Mouse (Mus musculus) kidney, postnatal 10 days (tissue): Measurements from ENCODE around the gene Dohh.

ENCODE experiments used
- DNase-seq: peaks from one replicate; pipeline ENCODE4 v3.0.0; 2021; ENCODE audit warnings: mixed read lengths

The Dohh gene

GRCm38 (mm10) chr10:81405588-81406201 lies 21.5 kb downstream of the Dohh start:
- peak; percentile 80 for DNase-seq

- DNase-seq: no peak
Observed at GRCm38 (mm10) chr10:81406504-81407440, 22.5 kb downstream of the Dohh start.

- DNase-seq: peak; percentile 87
Observed at GRCm38 (mm10) chr10:81407539-81408423, 23.6 kb downstream of the Dohh start.

GRCm38 (mm10) chr10:81408424-81408729 lies 24.1 kb downstream of the Dohh start:
- no peak for DNase-seq

- peak; percentile 94 for DNase-seq
Observed at GRCm38 (mm10) chr10:81408871-81409291, 24.7 kb downstream of the Dohh start.

- no peak for DNase-seq
Observed at GRCm38 (mm10) chr10:81409330-81409729, 25.1 kb downstream of the Dohh start.

- no peak for DNase-seq
Observed at GRCm38 (mm10) chr10:81410350-81410749, 26.1 kb downstream of the Dohh start.

GRCm38 (mm10) chr10:81410981-81411380 lies 26.8 kb downstream of the Dohh start:
- peak; percentile 71 for DNase-seq

- DNase-seq: peak; percentile 91
Observed at GRCm38 (mm10) chr10:81411471-81412400, 27.5 kb downstream of the Dohh start.

GRCm38 (mm10) chr10:81412586-81413309 lies 28.5 kb downstream of the Dohh start:
- DNase-seq: no peak

- DNase-seq: peak; percentile 96
Observed at GRCm38 (mm10) chr10:81413310-81414261, 29.4 kb downstream of the Dohh start.

GRCm38 (mm10) chr10:81414682-81415081 lies 30.5 kb downstream of the Dohh start:
- peak; percentile 78 for DNase-seq

GRCm38 (mm10) chr10:81415146-81415545 lies 30.9 kb downstream of the Dohh start:
- no peak for DNase-seq

GRCm38 (mm10) chr10:81415549-81416310 lies 31.5 kb downstream of the Dohh start:
- peak; percentile 56 for DNase-seq

GRCm38 (mm10) chr10:81416581-81417226 lies 32.5 kb downstream of the Dohh start:
- peak; percentile 89 for DNase-seq

GRCm38 (mm10) chr10:81417227-81418215 lies 33.3 kb downstream of the Dohh start:
- no peak for DNase-seq
